Mouse (Mus musculus): ENCODE results near the gene Cd300e.

Gene Cd300e

DNA sequence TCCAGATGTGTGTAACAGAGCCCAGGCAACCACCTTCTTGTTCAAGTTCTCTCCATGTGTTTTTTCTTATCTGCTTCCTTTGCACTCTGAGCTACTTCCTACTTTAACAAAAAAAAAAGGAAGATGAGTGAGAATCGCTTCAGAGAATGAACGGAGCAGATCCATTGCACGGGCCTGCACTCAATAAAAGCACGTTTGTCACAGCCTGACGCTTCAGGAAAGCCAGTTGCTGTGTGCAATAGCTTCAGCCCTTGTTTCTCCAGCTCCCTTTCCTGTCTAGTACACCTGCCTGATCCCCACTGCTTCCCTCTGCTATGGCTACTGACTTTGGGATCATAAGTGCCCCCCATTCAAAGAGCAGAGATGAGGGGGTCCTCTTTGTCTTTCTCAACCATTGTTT lies at the start of gene Cd300e:
Gene Cd300e (minus strand): TSS at position 101 of the 400 bp plus-strand sequence.
- in situ Hi-C loops (cut with MboI): no loop called here

DNA sequence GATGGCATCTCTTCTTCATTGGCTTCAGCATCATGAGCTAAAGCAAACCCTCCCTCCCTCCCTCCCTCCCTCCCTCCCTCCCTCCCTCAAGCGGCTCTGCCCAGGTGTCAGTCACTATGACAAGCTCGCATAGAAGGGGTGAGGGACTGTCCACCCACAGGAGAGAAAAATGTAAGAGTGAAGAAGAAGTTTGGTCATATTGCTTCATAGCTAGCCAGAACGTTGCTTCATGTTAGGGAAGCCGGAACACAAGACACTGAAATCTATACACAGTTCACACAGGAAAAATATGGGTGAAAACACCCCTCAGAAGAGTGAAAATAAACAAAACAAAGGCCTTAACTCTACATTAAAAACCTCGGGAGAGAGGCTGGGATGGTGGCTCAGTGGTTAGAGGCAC lies 48.3 kb upstream of the Cd300e start:
- in situ Hi-C loops (cut with MboI): no loop called here

DNA sequence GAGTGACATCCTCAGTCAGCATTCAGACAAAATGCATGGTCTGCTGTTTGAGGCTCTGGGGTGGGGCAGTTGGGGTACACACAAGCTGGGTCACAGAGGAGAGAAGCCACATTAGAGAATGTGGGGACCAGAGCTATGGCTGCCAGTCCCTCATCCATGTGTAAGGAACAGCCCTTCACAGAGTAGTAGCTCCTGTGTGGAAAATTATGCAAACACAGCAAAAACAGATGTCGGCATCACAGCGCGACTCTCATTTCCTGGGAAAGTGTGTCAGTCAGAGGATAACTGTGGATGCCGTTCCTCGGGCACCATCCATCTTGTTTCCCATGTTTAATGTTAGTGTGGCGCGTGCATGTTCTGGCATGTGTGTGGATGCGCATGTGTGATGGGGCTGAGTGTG lies 46.2 kb upstream of the Cd300e start:
- in situ Hi-C loops (cut with MboI): no loop called here

GRCm38 (mm10) chr11:115107403-115107916 lies 45.5 kb upstream of the Cd300e start:
- in situ Hi-C loops (cut with MboI): no loop called here

DNA sequence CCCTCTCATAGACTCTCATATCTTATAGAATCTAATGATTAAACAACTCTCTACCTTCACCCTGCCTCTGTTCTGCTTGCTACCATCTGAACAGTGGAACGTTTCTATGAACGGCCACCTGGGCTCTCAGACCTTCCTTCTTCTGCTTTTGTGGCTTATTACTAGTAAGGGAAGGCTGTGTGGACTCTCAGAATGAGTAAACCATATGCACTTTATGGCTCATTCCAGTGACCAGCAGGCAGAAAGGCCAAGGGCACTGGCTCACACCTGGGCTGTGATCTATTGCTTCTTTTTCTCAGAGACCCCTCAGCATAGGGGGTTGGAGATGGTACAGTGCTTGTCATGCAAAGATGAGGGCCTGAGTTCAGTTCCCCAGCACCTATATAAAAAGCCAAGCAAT lies 44.7 kb upstream of the Cd300e start:
- in situ Hi-C loops (cut with MboI): no loop called here

DNA sequence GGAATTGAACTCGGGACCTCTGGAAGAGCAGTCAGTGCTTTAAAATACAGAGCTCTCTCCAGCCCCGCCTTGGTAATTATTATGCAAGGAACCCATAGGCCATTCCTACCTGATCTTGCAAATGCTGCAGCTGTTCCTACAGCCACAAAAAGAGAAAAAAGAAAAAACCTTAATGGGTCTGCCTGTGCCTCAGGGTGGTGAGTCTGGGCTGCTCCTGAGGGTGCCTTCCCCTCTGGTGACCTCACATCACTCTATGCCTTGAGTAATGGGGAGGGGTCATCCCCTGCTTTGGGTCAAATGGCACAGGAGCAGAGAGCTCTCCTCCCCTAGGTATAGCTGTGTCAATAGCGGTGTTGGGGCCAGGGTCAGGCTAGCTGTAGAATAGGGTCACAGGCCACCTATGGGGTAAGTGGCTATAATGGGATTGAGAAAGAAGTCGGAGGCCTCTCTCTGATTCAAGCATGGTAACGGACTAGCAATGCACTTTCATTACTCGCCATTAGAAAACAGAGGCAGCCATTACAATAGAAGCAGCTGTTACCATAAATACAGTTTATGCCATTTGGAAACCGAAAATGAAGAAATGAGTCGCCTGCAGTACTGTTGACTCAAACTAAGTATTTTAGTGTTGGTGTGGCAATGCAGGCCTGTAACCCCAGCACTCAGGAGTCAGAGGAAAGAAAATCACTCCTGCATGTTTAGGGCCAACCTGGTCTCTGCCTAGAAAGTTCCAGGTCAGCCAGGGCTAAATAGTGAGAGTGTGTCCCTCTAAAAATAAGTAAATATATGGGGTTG lies 43.0 kb upstream of the Cd300e start:
- in situ Hi-C loops (cut with MboI): no loop called here

DNA sequence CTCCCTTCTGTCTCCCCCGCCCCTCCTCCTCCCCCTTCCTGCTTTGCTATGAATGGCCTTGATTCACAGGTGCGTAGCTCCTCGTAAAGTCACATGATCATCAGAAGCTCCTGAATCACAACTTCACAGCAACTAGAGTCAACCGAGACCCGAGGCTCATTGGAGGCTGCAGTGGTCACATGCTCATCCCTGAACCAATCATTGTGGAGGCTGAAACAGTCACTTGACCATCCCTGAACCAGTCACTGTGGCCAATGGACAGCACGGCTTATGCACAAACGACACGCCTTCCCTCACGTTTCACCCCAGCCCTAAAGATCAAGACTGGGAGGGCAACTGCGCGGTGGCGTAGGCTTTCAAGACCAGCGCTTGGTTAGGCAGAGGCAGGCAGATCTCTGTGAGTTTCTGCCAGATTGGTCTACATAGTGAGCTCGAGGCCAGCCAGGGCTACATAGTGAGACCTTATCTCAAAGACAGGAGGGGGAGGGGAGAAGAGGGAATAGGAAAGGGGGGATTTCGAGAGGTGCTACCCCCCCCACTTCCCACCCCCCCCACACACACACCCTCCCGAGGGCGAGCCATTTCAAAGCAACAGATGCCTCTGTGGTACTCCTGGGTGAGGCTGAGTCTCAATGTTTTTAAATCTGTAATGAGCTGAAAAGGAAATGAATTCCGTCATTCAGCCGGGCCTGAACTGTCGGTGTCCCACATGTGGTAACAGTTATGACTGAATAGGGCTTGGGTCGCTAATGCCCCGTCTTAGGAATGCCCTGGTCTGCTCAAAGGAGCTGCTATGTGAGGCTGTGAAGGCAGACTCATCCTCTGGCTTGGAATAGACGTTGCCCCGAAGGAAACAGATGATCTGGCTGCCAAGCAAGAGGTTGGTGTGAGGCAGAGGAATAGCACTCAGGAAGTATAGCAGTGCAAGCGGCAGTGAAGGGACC lies 41.8 kb upstream of the Cd300e start:
- in situ Hi-C loops (cut with MboI): no loop called here

- in situ Hi-C loops (cut with MboI): no loop called here
Observed at GRCm38 (mm10) chr11:115102116-115102515, 40.1 kb upstream of the Cd300e start.

DNA sequence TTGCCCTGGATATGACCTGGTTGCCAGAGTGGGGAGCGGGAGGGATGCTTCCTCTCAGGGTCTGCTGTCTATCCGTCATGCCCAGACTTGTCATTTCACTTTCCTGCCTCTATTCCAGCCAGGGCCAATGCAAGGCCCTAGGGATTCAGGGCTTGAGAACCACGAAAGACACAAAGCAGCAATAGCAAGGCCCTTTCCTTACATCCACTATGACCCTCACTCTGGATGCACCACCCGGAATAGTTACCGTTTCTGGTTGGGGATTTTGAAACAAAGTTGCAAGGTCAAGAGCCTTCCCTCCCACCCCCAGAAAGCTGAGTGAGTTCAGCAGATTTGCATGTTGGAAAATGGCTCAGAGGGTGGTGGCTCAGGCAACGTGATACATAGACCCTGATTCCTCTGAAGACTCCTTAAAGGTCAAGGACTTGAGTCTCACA lies 39.7 kb upstream of the Cd300e start:
- in situ Hi-C loops (cut with MboI): no loop called here

DNA sequence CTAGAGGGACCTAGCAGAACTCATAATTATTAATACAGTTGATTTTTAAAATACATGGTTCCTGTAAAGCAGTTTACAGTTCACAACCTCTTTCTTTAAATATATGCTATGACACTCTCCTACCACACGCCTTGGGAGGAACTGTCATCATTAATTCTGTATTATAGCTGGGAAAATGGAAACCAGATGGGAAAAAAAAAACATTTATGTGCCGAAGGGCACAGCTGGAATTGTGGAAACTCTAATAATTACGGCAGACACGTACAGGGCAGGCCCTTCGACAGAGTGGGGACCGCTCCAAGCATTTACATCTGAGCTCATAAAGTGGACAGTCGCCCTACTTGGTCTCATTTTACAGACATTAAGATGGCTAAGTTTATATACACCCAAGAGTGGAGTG lies 38.8 kb upstream of the Cd300e start:
- in situ Hi-C loops (cut with MboI): no loop called here

GRCm38 (mm10) chr11:115100032-115100621 lies 38.1 kb upstream of the Cd300e start:
- in situ Hi-C loops (cut with MboI): no loop called here

- in situ Hi-C loops (cut with MboI): no loop called here
Observed at GRCm38 (mm10) chr11:115099241-115099840, 37.4 kb upstream of the Cd300e start.

DNA sequence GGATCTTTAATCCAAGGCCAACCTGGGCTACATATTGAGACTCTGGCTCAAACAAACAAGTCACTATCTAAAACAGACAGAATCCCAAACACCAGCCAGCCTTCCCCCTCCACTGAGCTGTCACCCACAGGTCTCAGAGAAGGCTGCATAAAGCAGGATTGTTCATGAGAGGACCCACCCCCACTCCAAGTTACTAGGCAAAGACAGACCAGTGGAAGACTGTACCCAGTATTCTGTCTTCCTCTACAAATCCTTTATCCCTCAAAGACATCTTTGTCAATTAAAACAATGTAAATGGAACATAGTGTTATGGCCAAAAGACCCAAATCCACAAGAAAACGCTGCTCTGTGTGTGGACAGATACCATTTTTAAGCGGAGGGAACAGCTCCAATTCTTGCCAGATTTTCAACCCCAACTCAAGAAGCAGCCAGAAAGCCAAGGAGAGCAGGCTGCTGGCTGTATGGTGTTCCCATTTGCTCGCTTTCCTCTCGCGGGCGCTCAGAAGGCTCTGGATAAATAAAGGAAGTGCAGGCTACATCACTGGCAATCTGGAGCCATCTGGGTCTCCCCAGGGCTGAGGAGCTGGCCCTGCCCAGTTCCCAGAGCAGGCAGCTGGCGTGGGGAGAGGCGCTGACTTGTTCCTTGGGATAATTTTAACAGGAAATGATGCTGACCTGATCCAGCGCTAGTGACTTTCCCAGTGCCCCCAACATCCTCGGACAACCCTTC lies 36.4 kb upstream of the Cd300e start:
- in situ Hi-C loops (cut with MboI): no loop called here

DNA sequence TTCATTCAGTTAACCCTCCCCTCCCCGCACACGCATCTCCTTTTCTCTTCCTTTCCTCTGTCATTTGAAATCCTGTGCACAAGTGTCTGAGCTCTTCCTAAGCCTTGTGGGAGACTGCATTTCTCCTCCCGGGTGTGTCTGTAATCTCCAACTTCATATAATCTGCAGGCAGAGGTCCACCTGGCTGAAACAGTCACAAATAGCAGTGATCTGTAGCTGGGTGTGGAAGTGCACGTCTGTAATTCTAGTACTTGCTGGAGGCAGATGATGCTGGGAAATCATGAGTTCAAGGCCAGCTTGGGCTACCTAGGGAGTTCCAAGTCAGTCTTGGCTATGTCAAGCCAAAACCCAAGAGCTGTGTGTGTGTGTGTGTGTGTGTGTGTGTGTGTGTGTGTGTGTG lies 30.2 kb upstream of the Cd300e start:
- in situ Hi-C loops (cut with MboI): no loop called here

GRCm38 (mm10) chr11:115091362-115091901 lies 29.5 kb upstream of the Cd300e start, which contains the start of gene Rab37:
Rab37 (plus strand) TSS chr11:115091431.
- in situ Hi-C loops (cut with MboI): no loop called here

GRCm38 (mm10) chr11:115089853-115090252 lies 27.9 kb upstream of the Cd300e start:
- in situ Hi-C loops (cut with MboI): no loop called here

- in situ Hi-C loops (cut with MboI): no loop called here
Observed at GRCm38 (mm10) chr11:115086213-115086612, 24.2 kb upstream of the Cd300e start.

DNA sequence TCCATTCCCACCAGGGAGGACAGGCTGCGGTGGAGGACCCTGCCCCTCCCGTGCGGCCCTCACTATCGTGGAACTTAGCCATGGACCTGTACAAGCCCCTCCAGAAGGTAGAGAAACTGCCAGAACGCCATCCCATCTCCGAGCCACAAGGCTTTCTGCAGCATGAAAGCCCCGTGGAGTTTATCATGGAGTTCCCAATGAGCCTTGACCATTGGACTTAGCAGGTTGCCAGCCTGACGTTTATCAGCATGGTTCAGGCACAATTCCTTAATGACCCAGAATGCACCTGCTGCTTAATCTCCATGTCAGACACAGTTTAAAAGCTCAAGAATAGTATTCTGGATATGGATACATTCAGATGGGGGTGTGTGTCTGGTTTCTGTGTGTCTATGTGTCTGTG lies 23.1 kb upstream of the Cd300e start:
- in situ Hi-C loops (cut with MboI): no loop called here

- in situ Hi-C loops (cut with MboI): loop anchor here (5.0 kb wide), 1 partner anchor 73 kb away; no protein-coding TSS in a partner anchor
Observed at GRCm38 (mm10) chr11:115084595-115084994, 22.6 kb upstream of the Cd300e start.

DNA sequence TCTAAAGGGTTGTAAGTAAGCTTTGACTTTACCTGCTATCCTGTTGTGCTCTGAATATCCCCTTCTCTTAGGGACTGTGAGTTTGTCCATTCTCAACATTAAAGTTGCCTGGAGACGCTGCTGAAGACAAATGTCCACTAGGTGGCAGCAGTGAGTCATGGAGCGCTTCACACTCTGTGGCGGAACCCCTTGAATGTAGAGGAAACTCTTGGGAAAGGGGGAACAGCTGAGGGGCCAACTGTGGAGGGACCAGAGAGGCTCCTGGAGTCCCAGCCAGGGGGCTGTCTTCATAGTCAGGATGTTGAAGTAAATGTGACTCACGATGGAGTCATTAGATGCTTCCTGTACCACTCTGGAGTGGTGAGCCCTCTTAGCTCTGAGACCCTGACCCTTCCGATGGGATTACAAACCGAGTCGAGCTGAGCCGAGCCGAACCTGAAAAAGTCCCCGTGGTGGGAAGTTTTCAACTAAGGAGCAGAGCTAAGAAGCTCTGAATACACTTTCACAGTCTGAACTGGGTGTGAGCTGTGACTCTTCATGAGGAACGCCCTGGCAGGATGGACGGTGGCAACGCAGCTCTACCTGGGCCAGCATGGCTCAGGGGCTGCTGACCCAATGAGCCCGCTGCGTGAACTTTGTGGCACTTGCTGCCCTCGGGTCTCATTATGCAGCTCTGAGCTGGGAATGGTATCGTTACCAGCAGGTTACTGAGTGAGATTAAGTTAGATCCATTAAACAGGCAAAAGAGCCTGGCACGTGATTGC lies 21.6 kb upstream of the Cd300e start:
- in situ Hi-C loops (cut with MboI): loop anchor here (5.0 kb wide), 1 partner anchor 74 kb away; no protein-coding TSS in a partner anchor

All from mature B cell (primary cell).